Mouse (Mus musculus) thymus, adult 18-20 months (tissue): Measurements from ENCODE around the gene Gja8.
A peak's percentile ranks its signal among the peaks of the same experiment; 100 is the strongest.

Experiments used
- DNase-seq, 2 experiments: peaks; one replicate each; pipeline ENCODE4 v3.0.0; 2022; ENCODE audit warnings: mixed read lengths in 2 of 2

Gja8 gene

DNA sequence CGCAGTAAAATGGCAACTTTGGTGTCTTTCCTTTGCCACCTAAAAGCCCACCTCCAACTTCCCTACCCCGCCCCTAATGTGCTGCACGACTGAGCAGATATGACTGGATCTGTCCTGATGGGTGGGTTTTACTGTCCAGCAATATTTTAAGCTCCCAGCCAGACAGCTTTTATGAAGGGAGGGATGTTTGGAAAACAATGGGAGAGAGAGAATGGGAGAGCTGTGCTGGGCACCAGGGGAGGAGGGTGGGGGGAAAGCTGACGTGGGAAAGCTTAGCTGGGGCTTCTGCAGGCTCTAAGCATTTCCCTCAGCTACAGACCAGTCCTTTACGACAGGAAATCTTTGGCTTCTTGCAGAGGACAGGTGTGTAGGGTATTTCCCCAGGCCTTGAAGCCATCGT is at the start of gene Gja8:
TSS of gene Gja8 (minus strand) at position 101 of the 400 bp plus-strand sequence.
- no peak for DNase-seq

DNA sequence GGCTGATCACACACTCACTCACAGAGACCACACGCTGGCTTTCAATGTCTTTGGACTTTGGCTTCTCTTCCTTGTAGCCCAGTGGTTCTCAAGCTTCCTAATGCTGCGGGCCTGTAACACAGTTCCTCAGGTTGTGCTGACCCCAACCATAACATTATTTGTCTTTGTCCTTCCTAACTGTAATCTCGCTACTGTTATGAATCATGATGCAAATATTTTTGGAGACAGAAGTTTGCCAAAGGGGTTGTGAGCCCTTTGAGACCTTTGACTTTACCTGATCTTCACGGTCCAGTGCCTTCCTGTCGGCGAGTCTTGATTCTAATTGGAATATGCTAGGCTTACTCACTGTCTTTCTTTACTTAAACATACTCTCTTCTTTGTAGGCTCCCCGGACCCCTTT is 48.6 kb upstream of the Gja8 start:
- no peak for DNase-seq

DNA sequence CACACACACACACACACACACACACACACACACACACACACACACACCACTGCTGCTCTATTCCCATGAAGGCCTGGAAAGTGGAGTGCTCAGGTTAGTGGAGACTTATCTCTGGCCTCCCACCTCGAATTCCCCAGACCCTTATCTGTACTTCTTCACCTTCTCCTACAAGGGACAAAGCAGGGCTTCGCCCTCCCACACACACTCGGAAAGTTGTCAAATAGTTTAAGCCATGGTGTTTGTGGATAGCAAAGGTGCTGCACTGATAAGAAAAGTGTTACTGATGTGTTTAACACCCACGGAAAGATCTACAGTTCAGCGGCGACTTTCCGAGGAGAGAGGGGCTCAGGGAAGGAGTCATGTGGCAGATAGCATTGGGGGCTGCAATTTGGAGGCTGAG is 45.2 kb upstream of the Gja8 start:
- DNase-seq = no peak

DNA sequence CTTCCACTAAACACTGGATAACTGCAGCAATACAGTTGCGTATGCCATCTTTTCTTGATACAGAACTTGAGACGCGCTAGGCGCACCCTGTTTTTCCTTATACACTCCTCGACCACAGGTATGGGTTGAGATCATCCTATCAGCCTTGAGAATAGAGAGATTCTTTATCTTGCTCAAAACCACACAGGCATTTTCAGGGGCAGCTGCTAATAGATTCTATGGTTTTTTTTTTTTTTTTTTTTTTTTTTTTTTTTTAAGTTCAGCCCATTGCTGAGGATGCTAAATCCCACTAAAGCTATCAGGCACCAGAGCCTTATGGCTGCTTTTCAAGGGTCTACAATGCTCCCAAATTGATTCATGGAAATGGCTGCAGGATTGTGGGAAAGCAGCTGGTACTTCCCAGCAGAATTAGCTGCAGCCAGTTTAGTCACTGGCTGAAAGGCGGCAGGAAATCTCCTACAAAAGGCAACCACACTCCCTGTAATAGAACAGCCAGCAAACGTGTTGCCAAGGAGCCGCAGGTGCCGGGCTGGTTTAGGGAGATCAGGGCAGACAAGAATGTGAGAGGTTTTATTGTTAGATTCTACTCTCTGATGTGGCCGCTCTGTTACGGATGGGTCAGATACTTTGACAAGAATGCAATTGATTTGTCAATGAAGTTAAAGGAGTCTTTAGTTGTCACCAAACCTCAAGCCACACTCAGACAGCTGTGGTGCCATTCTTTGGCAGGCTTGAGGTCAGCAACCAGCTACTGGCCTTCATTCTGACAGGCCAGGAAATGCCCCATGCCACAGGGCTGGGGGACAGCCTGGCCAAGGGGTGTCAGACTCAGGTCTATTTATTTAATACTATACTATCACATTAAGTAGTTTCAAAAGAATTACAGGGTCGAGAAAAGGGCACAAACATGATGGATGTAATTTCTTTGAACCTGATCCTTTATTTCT is 37.5 kb upstream of the Gja8 start:
- no peak for DNase-seq

DNA sequence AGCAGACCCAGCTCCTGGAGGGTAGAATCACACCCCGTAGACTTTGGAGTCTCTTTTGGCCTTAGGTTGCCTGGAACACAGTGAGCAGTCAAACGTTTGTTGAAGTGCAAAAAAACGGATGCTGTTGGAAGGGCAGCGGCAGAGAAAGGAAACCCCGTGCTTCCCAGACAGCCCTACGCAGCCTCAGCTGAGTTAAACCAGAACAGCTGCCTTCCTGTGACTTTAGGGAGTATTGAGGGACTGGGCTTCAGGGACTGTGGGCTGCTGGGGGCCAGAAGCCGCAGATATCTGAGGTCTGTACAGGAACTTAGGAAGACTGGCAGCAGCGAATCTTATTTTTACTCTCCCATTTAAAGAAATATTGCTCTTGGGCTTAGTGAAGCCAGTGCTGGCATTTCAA is 34.8 kb upstream of the Gja8 start:
- DNase-seq = no peak

DNA sequence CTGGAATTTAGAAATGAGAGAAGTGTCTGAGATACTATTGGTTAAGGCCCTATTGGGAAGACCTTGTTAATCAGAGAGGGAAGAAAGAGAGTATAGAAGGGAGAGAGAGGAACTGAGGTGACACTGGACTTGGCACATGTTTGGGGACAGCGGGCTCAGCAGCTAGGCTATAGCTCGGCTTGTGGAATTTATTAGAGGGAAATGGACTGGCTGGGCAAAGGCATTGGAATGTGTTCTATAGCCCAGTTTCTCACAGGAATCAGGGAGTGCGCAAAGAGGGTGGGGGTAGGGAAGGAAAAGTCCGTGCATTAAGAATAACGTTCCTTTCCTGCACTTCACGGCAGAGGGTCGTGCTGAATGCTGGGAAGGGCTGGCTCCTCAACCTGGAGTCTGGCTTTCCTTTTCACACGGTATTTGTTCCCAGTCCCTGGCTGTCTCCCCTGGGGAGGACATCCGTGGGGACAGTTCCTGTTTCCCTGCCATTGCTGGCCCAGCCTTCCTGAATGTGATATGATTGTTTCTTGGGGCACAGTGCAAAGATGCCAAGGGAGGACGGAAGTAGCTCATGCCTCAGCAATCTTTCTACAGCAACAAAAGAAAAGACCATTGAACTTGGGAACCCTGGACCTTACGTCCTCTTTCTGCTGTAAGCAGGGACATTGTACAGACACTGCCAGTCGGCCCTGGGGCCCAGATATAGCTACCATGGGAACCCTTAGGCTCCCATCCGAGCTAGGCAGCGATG is 27.8 kb upstream of the Gja8 start:
- DNase-seq = no peak

DNA sequence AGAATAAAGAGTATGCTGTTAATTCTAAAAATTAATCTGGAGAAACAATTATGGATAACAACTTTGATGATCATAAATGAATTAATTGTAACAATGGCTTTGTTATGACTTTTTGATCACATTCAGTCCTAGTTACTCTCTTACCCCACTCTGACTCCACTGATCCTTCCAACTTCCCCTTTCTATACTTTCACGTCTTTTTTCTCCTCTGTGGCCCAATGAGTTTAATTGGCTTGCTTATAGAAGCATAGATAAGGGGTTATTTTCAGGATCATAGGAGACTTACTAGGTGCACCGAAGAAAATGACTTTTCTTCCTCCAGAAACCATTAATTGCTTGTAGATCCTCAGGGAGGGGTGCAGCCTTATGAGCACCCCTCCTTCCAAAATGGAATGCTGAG is 16.9 kb upstream of the Gja8 start:
- DNase-seq = no peak

DNA sequence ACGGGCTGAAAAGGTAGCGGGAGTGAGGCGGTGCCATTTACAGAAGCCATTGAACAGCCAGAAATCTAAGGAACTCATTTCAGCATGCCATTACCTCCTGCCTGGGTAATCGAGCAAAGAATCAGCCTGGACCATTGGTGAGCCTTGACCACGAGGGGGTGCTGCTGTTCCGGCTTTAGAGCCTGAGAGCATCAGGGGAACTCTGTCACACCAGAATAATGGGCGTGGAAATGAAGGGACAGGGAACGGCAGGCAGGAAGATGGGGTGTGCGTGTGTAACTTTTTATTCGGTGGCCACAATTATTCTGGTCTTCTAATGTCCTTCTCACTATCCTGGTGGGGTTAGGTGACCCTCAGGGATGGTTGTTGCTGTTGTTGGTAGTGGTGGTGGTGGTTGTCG is 12.9 kb upstream of the Gja8 start:
- DNase-seq = peak; percentile 53 to 60

DNA sequence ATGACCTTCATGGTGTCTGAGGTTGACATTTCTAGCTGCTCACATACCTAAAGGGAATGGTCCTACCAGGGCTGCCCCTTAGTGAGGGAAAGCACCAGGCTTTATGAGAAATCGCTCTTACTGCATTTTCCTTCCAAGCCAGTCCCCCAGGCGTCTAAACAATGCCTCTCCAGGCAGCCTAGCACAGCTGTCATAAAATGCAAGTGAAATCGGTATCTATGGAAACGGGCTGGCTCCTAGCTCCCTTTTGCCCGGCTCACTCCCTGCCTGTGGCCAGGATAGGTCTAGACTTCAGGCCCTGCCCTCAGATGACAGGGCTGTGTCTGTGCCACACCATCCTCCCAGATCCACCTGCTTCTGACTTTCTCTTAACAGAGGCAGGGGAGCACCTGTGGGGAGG is 11.8 kb upstream of the Gja8 start:
- no peak for DNase-seq

DNA sequence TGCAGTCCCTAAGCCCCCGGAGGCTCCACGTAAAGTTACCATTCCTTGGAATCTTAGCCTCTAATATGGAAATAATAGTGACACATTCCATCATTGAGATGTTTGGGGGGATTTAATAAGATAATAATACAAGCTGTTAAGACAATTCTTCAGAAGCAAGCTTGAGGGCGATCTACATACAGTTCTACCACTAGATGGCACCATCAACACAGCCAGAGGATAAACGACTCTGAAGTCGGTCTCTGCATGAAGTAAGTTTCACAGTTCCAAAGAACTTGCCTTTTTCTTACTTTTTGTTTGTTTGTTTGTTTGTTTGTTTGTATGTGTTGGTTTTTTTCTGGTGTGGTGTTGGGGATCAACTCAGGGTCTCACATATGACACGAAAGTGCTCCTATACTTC is 10.4 kb upstream of the Gja8 start:
- no peak for DNase-seq

DNA sequence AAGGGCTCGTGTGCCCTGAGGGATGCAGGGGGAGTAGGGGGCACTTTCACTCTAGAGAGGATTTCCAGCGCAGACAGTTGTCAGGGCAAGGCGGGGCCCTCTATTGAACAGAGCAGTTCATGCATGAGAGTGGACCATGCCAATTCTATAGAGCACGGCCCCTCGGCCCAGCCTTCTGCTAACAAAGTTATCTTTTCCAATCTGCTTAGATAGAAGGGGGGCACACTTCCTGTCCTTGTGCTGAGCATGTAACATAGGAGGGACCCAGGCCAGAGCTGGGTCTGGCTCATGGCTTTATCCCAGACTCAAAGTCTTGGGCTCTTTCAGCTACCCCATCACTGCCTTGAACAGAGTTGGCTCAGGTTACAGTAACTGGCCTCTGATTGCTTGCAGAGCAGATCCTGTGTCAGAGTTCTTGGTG is 5.5 kb upstream of the Gja8 start:
- DNase-seq = no peak

DNA sequence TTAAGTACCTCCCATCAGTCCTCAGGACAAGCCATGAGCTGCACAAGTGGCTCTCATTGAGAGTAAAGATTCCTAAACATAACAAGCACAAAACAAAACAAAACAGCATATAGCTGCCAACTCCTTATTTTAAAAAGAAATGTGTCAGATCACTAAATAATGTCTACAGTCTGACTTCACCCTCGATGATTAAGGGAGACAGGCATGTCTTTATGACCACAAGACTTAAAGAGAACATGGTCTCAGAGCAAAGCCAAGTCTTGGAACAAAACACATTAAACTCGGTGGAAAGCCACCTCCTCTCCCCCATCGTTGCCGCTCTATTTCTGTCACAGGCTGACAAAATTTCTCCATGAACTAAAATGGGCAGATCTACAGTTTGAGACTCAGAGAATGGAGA is 1.2 kb downstream of the Gja8 start:
- no peak for DNase-seq

DNA sequence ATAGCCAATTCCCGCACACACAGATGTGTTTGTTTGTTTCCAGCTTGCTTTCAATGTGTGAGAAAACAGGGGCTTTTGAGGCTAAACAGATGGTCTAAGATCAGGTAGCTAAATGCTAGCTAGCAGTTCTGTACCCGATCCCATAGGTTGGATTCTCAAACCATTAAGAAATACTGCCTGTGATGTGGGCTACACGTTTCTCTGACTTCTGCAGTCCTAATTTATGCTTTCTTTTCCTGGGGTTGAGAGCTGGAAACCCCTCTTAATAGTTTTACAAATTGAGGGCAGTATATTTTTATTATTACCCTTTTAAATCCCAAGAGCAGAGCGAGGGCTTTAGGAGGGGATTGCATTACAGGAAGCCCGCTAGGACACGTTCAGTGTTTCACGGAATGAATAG is 4.8 kb downstream of the Gja8 start:
- no peak for DNase-seq

DNA sequence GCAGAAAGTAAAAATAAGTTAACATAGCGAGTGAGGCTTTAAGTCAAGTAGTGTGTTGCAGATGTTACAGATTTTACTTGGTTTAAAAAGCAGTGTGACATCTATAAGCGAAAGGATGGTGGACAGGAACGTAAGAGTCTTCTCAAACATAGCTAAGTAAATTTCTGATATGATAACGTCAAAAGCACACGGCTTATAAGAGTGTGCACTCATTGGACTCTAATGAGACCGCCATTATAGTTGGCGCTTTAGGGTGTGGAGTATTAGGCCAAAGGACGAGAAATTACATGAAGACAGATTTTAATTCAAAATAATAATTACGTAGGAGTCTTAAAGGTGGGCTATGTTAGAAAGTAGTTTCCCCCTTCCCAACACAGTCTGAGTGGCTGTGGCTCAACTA is 20.2 kb downstream of the Gja8 start:
- no peak for DNase-seq

DNA sequence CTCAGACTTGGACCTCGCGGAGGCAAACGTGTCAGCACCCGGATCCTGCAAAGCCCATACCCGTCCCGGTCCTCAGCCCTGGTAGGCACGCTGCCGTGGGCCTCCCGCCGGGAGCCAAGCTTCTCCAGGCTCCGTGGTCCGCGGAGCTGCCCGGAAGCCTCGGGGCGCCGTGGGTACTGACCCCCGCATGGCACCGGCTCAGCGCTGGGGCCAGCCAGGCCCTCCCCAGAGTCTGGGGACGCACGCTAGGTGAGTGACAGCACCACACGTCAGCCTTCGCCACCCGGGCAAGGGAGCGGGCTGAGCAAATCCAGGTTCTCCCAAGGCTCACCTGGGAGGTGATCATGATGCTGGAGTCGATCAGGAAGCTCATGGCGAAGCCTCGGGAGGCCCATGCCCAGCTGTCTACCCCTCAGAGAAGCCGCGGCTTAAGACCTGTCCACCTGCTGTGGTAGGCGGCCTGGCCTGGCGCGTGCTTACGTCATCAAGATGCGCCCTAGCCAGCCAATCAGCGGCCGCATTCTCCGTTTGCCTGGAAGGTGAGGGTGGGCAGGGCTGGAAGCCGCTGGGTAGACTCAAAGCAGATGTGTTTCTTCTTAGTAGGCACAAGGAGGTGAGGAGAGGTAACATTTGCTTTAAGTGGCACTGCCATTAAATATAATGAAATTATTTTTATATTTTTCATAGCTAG is 20.8 kb downstream of the Gja8 start, which contains the start of gene Gpr89:
TSS of gene Gpr89 (minus strand) at position 496 of the 691 bp plus-strand sequence.
- peak; percentile 86 to 89 for DNase-seq

DNA sequence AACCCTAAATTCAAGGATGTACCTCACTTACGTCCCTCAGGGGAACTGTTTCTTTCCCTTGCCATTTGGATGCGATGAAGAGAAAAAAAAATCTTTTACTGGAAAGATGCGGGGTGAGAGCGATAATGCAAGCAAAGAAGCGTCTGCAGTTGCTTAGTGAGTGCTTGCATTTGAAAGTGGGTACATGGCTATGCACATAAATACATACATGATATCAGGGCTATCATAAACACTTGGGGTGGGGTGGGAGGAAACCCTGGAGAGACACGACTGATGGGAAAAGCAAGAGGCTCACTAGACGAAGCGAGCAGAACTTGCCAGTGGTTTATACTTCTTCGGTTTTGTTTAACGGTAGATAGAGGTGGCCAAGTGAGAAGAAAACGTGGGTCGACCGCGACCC is 21.4 kb downstream of the Gja8 start, which contains the start of gene Gja5:
TSS of gene Gja5 (plus strand) at position 301 of the 400 bp plus-strand sequence.
- no peak for DNase-seq

DNA sequence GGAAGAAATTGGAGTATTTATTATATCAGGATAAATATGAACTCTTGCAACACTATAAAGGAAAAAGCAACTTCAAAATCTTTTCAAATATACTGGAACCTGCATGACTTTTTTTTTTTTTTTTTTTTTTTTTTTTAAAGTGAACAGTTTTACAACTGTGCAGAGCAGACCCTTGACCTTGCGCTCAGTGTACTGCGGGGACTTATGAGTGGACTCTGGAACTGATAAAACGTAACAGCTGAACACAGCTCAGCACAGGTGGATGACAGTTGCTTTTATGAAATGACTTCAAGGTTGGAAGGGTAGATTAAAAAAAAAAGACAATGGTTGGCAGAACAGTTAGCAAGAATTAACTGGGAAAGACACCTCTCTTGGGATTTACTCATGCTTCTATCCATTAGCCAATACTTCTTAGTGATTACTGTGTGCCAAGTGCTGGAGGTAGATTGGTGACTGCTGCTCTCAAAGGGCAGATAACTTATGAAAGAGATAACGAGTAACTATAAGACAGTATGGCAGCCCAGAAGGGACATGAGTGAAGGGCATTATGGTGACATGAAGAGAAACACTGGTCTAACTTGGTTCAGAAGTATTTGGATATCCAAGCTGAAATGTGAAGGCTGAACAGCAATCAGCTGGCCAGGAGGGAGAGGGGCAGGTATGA is 23.4 kb downstream of the Gja8 start:
- no peak for DNase-seq

DNA sequence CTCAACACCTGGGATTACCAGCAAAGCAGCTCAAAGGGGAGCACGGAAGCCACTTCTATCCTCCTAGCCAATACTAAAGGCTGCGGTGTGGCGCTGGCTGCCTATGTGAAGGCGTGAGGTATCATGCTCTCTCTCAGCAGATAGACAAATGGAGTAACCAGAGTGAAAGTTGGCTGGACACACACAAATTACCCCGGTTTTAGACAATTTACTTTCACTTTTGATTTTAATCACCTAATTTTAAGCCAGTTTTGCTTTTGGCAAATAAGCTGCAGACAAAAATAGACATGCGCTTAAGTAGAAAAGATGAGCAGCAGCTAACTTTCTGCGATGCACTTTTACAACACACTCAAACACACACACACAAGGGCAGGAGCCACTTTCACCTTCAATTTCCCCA is 42.1 kb downstream of the Gja8 start:
- DNase-seq = no peak

DNA sequence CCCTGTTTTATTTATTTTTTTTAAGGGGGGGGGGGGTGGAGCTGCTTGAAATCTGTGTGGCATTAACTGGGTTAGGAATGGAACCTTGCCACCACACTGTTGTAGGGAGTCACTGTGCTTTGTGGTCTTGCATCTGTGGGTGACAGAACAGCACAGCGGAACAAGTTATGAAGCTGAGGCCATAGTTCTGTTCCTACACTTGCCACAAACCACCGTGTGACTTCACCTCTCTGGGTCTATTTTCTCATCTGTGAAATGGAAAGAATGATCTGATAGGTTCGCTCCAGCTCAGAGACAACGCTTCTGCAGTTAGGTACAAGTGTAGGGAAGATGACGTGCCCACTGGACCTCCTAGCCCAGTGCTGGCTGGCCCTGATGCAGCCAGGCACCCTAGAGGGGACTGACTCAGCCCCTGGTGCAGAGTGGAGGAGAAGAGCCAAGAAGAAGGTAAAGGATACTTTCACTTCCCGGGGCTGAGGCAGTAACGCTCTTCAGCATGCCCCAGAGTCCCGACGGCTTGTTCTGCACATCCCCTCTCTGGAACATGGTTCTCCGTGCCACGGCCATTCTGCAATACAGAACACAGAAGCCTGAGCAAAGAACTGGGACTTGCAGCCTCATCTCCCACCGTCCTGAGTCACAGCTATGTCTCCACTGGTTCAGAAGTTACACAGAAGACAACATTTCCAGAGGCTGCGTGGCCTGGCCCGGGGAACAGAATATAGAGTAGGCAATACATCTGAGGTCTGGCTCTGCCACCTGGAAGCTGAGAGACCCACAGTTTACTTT is 43.6 kb downstream of the Gja8 start:
- no peak for DNase-seq

DNA sequence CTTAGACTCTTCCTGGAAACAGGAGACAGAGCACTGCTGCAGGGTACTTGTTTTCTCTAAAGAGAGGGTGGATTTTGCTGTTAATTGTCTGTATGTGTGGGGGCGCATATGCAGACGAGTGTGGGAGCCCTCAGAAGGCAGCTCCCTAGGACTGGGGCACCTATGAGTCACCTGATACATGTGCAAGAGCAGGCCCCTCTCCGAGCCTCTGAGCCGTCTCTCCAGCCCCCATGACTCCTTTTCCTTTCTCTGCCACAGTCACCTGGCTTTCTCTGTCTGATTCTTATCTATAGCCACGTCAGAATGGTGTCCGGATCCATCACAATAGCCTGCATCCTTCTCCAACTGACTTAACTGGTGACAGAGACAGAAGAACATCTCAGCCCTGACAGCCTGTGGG is 44.3 kb downstream of the Gja8 start:
- no peak for DNase-seq

DNA sequence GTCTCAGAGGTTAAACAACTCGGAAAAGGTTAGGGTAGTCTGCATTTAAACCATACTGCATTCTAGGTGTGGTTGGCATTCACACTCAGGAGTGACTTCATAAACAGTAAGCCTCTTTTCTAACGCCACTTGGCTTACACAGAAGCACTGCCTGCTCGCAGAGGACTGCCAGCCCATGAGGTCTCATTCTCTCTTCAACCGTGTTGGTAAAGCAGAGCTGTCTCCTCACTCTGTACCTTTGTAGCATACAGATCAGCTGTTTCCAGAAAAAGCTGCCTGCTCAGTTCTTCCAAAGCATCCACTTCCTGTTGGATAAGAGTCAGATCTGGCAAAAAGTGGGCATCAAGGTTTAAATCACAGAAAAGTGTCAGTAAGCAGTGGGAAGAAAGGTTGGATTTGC is 45.4 kb downstream of the Gja8 start:
- DNase-seq = no peak

DNA sequence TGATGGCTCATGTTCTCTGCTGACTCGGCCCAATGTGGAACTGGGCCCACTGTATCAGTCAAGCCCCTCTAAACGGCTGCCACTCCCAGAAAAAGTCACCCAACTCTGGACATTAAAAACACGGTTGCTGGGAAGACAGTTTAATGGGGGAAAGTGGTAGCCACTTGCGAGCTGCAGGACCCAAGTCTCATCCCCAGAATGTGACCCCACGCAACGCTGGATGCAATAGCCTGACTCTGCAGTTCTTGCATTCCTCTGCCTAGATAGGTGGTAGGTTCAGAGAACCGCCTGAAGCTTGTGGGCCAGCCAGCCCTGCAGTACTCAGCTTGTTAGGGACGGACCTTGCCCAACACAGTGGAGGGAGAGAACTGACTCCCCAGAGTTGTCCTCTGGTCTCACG is 46.3 kb downstream of the Gja8 start:
- DNase-seq = no peak
